Mouse (Mus musculus): ENCODE results near the gene Tle6.

Gene Tle6

DNA sequence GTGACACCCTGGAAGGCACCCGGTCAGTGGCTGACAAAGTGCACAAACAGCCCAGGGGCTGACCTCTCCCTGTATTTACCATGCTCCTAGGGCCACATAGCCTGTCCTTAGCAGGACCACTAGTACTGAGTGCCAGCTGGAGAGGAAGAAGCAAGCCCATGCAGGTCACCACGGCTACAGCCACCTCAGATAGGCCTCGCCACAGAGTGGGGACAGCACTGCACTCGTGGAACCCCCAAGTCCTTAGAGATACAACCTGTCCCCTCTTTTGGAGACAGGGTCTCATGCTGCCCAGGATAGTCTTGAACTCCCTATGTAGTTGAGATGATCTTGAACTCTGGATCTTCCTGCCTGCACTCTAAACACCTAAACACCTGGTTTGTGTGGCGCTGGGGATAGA lies 59.5 kb downstream of the Tle6 start:
- no peak for DNase-seq (ENCODE audit: low spot score)
